Mouse (Mus musculus) CD8-positive naive resting alpha-beta T cell, adult 57 days (primary cell): ENCODE data around the gene Lrrc3. TPM values are rescaled to one million over a fixed set of nuclear protein-coding genes. Genes with fewer than 3 reads are reported as not detected.

ENCODE experiments used
- total RNA-seq: library from RNA; stranded (reverse); gene quantifications from one replicate; pipeline ENCODE4 v1.2.4, GENCODE M21; 2023

The Lrrc3 gene
- not detected for total RNA-seq

DNA sequence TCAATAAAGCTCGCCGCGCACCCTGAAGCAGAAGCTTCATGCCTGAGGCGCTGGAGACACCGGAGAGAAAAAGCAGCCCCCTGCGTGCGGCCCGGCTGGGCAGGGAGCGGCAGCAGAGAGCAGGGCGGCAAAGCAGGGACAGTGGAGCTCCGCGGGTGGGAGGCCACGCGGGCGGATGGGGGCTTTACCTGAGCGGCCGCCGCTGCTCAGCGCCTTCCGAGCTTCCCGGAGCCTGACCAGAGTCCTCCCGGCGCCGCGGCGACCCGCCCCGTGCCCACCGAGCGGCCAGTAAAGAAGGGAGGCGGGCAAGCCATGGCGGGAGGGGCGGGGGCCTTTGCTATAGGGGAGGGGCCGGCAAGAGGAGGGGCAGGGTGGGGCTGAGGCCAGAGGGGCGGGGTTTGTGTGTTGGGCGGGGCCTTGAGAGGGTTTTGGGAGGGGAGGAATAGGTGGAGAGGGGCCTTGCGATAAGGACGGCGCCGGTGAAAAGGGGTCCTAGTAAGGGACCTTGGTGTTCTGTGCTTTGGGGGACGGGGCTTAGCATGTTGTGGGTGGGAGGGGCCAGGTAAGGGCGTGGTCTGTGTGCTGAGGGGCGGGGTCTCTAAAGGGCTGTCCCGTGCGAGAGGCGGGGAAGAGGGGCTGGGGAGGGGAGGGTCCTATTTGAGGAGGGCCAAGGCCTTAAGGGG lies at the start of gene Lrrc3:
TSS of gene Lrrc3 (minus strand) at position 326 of the 683 bp plus-strand sequence.

DNA sequence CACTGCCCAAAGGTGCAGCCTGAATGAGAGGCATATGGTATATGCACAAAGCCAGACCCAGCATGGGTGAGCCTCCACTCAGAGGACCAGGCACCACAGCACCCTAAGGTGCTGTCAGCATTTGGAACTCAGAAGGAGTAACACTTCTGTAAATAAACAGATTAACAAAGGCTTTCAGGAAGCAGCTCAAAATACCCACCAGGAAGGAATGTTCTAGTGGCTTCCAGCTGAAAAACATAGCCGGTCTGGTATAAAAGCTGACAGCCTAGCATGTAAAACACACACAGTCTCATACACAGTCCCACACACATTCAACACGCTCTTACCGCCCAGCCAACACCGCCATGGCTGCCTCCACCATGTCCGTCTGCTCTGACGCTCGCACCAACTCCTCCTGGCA lies 40.7 kb downstream of the Lrrc3 start, which contains the start of gene Gm3285:
TSS of gene Gm3285 (plus strand) at position 301 of the 400 bp plus-strand sequence.

DNA sequence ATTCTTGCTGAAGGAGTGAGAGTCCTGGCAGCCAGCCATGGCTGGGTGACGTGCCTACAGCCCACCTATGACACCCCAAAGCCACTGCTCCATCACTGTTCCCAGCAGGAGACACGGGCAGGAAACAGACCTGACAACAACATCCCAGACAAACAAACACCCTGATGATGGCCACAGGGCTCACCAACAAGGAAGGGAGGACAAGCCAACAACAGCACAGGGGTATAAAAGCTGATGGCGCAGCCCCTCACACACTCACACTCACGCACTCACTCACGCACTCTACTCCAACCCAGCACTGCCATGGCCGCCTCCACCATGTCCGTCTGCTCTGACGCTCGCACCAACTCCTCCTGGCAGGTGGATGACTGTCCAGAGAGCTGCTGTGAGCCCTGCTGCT lies 49.8 kb downstream of the Lrrc3 start, which contains the start of gene Gm10318:
TSS of gene Gm10318 (plus strand) at position 301 of the 400 bp plus-strand sequence.

Other genes with a start within 250 kb of the Lrrc3 start
- gene Tspear, start 216.0 kb downstream of the Lrrc3 start, total RNA-seq = 1.2 TPM
- not detected for gene Gm19402, start 211.8 kb downstream of the Lrrc3 start, total RNA-seq
- gene Gm9508, start 205.3 kb downstream of the Lrrc3 start, total RNA-seq = not detected
- not detected for gene Gm10272, start 195.9 kb downstream of the Lrrc3 start, total RNA-seq
- not detected for gene Gm10024, start 191.1 kb downstream of the Lrrc3 start, total RNA-seq
- not detected for gene Gm10142, start 186.7 kb downstream of the Lrrc3 start, total RNA-seq
- not detected for gene Krtap12-1, start 181.9 kb downstream of the Lrrc3 start, total RNA-seq
- not detected for gene Gm10100, start 176.1 kb downstream of the Lrrc3 start, total RNA-seq
- not detected for gene Gm18596, start 159.9 kb downstream of the Lrrc3 start, total RNA-seq
- not detected for gene Gm9736, start 151.2 kb downstream of the Lrrc3 start, total RNA-seq
- not detected for gene Gm3233, start 142.9 kb downstream of the Lrrc3 start, total RNA-seq
- gene Gm3238, start 131.2 kb downstream of the Lrrc3 start, total RNA-seq = not detected
- gene Gm7138, start 125.6 kb downstream of the Lrrc3 start, total RNA-seq = not detected
- not detected for gene Gm3250, start 120.0 kb downstream of the Lrrc3 start, total RNA-seq
- not detected for gene Gm7137, start 114.3 kb downstream of the Lrrc3 start, total RNA-seq
- gene Gm9639, start 107.5 kb downstream of the Lrrc3 start, total RNA-seq = not detected
- gene Gm19668, start 103.4 kb downstream of the Lrrc3 start, total RNA-seq = not detected
- not detected for gene Gm9507, start 90.7 kb downstream of the Lrrc3 start, total RNA-seq
- not detected for gene Gm2696, start 87.9 kb downstream of the Lrrc3 start, total RNA-seq
- not detected for gene Krtap10-4, start 75.4 kb downstream of the Lrrc3 start, total RNA-seq
- gene Krtap10-10, start 66.6 kb downstream of the Lrrc3 start, total RNA-seq = not detected
- gene Gm36176, start 55.7 kb downstream of the Lrrc3 start, total RNA-seq = not detected
- gene Gm10318, start 49.7 kb downstream of the Lrrc3 start, total RNA-seq = not detected
- not detected for gene Gm3285, start 40.6 kb downstream of the Lrrc3 start, total RNA-seq
- gene Trpm2, start 68.0 kb upstream of the Lrrc3 start, total RNA-seq = 2.8 TPM
- 10.4 TPM for gene 1810043G02Rik, start 76.0 kb upstream of the Lrrc3 start, total RNA-seq
- 64.9 TPM for gene Pfkl, start 107.5 kb upstream of the Lrrc3 start, total RNA-seq
- not detected for gene Dnmt3l, start 139.4 kb upstream of the Lrrc3 start, total RNA-seq
- gene Aire, start 141.1 kb upstream of the Lrrc3 start, total RNA-seq = 0.61 TPM
- gene Icosl, start 166.8 kb upstream of the Lrrc3 start, total RNA-seq = 13.0 TPM